Mouse (Mus musculus) neural tube, embryonic 14.5 days (tissue): Measurements from ENCODE around the gene Slc24a1. TPM values are rescaled to one million over a fixed set of nuclear protein-coding genes. Genes with fewer than 3 reads are reported as not detected.

Experiments
- ATAC-seq: fragments of 200-750 bp; cut with Nextera tagmentation; 2 replicates; pipeline ENCODE4 v1.8.0; 2017; ENCODE audit warnings: low read depth, mild to moderate bottlenecking, moderate TSS enrichment, moderate library complexity
- H3K27ac ChIP-seq: fragments of 300-500 bp; sonication (generic); 2 replicates; pipeline ENCODE4 v1.5.1; 2014; ENCODE audit warnings: low read depth, mild to moderate bottlenecking, control low read depth, low read length, moderate library complexity, mixed read lengths
- H3K27me3 ChIP-seq: fragments of 300-500 bp; sonication (generic); 2 replicates; pipeline ENCODE4 v1.6.1; 2014; ENCODE audit warnings: low read length; ENCODE audit not compliant: control insufficient read depth, insufficient read depth
- H3K36me3 ChIP-seq: fragments of 300-500 bp; sonication (generic); 2 replicates; pipeline ENCODE4 v1.6.1; 2014; ENCODE audit warnings: low read length, mixed read lengths; ENCODE audit not compliant: control insufficient read depth, insufficient read depth
- H3K4me1 ChIP-seq: fragments of 300-500 bp; sonication (generic); 2 replicates; pipeline ENCODE4 v1.6.1; 2014; ENCODE audit warnings: low read length; ENCODE audit not compliant: control insufficient read depth, insufficient read depth
- H3K4me2 ChIP-seq: fragments of 300-500 bp; sonication (generic); 2 replicates; pipeline ENCODE4 v1.6.1; 2014; ENCODE audit warnings: mild to moderate bottlenecking, low read depth, low read length, control low read depth
- H3K4me3 ChIP-seq: fragments of 300-500 bp; sonication (generic); 2 replicates; pipeline ENCODE4 v1.5.1; 2014; ENCODE audit warnings: low read depth, low read length, control low read depth, mixed read lengths
- H3K9ac ChIP-seq: fragments of 300-500 bp; sonication (generic); replicated peaks from 2 replicates; pipeline ENCODE4 v1.6.1; 2014; ENCODE audit warnings: low read depth, mild to moderate bottlenecking, control low read depth, low read length, mixed read lengths
- H3K9me3 ChIP-seq: fragments of 300-500 bp; sonication (generic); 2 replicates; pipeline ENCODE4 v1.6.1; 2016; ENCODE audit warnings: low read length; ENCODE audit not compliant: control insufficient read depth
- WGBS: fragments of 180-500 bp; shearing (Covaris S2); extraction: QIAGEN DNeasy Blood & Tissue Kit; methylation state at CpG from one replicate; pipeline ENCODE4 v1.1.7; 2014; 5-methylcytosine and 5-hydroxymethylcytosine counted together
- polyA plus RNA-seq: library from polyadenylated mRNA; unstranded; fragments of >200 nt; fragmentation: Nextera tagmentation; extraction: Ambion mirVana; gene quantifications from 2 replicates; pipeline ENCODE4 v1.2.1, GENCODE M21; 2014

The Slc24a1 gene
- polyA plus RNA-seq, 1 experiment from 2014 or later = 0.07 TPM

- 85% methylated on average over 11 of the region's 11 CpGs for WGBS
- no peaks in the 10 kb centered on the region for H3K9me3 ChIP-seq
- H3K9ac ChIP-seq = no peak overlapping the region
- no peak overlapping the region for H3K4me3 ChIP-seq
- H3K27ac ChIP-seq = no peak overlapping the region
- no peaks in the 10 kb centered on the region for H3K36me3 ChIP-seq
- no peak for ATAC-seq
- peaks cover 4% of the 10 kb centered on the region; the same call in 1 of the 2 replicates for H3K4me1 ChIP-seq
- H3K27me3 ChIP-seq = no peaks in the 10 kb centered on the region
- H3K4me2 ChIP-seq = no peak overlapping the region
These were observed 10.6 kb downstream of the Slc24a1 start for GRCm38 (mm10) chr9:64940731-64941346.

DNA sequence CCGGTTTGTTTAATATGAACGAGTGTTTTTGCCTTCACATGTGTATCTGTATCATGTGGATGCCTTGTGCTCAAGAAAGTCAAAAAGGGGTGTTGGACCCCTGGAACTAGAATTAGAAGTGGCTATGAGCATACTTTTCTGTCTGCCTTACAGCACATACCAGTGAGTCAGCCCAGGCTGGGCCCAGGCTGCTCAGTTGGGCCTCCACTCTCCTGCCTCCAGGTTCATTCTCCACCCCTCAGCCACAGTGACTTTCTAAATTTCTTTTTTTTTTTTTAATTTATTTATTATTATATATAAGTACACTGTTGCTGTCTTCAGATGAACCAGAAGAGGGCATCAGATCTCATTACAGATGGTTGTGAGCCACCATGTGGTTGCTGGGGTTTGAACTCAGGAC, 11.6 kb downstream of the Slc24a1 start:
- Histone ChIP-seq H3K27me3 (no peaks in the 10 kb centered on the region), H3K4me1 (peaks cover 4% of the 10 kb centered on the region; the same call in 1 of the 2 replicates), H3K27ac (no peak overlapping the region), H3K4me2 (no peak overlapping the region), H3K9me3 (no peaks in the 10 kb centered on the region), H3K9ac (no peak overlapping the region), H3K4me3 (no peak overlapping the region), H3K36me3 (no peaks in the 10 kb centered on the region)
- WGBS = 84% methylated on average over 2 of the region's 2 CpGs
- no peak for ATAC-seq

- no peak overlapping the region for H3K4me3 ChIP-seq
- H3K4me1 ChIP-seq = peaks cover 4% of the 10 kb centered on the region; the same call in 1 of the 2 replicates
- WGBS = 57% methylated on average over 4 of the region's 4 CpGs
- no peak overlapping the region for H3K27ac ChIP-seq
- no peaks in the 10 kb centered on the region for H3K27me3 ChIP-seq
- H3K9ac ChIP-seq = no peak overlapping the region
- no peak for ATAC-seq
- no peaks in the 10 kb centered on the region for H3K9me3 ChIP-seq
- no peaks in the 10 kb centered on the region for H3K36me3 ChIP-seq
- H3K4me2 ChIP-seq = no peak overlapping the region
These were observed 12.1 kb downstream of the Slc24a1 start for GRCm38 (mm10) chr9:64939281-64939680.

DNA sequence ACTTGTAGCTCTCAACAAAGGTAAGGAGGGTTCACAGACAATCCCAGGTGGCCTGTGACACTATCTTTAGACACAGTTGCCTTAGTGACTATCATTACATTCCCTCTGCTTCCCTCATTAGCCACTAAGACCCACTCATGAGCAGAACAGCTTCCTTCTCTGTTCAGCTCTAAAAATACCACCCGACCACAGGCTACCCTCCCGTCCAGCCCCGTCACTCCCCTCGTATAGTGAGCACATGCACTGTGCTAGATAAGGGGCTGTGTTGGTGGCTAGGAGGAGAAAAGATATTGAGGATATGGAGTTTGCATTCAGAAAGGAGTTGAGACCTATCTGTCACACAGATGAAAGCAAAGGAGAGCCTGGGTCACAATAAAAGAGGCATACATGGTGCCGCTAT, 12.9 kb downstream of the Slc24a1 start:
- no peak for ATAC-seq
- no peak overlapping the region for H3K9ac ChIP-seq
- H3K27me3 ChIP-seq = no peaks in the 10 kb centered on the region
- H3K27ac ChIP-seq = no peak overlapping the region
- H3K4me1 ChIP-seq = no peaks in the 10 kb centered on the region
- 76% methylated on average over 5 of the region's 5 CpGs for WGBS
- H3K4me3 ChIP-seq = no peak overlapping the region
- H3K36me3 ChIP-seq = no peaks in the 10 kb centered on the region
- H3K9me3 ChIP-seq = no peaks in the 10 kb centered on the region
- H3K4me2 ChIP-seq = no peak overlapping the region

GRCm38 (mm10) chr9:64937491-64937890, 13.9 kb downstream of the Slc24a1 start:
- H3K4me3 ChIP-seq = no peak overlapping the region
- ATAC-seq = no peak
- H3K4me2 ChIP-seq = no peak overlapping the region
- 62% methylated on average over 5 of the region's 5 CpGs for WGBS
- no peaks in the 10 kb centered on the region for H3K27me3 ChIP-seq
- no peak overlapping the region for H3K27ac ChIP-seq
- no peaks in the 10 kb centered on the region for H3K4me1 ChIP-seq
- H3K36me3 ChIP-seq = no peaks in the 10 kb centered on the region
- no peak overlapping the region for H3K9ac ChIP-seq
- no peaks in the 10 kb centered on the region for H3K9me3 ChIP-seq

DNA sequence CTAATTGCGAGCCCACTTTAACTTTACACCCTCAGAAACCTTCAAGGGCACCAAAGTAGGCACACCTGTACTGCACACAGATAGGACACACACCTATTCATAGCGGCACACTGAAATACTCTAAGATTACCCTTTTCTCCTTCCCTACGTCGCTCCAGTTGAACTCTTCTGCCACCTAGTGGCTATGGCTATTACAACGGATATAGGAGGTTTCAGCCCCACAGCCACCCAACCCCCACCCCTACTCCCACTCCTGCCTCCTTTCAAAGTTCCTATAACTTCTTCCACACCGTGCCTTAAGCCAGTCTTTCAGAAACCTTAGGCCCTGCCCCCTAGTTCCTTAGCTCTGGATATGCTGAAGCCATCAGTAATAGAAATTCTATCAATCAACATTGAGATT, 14.9 kb downstream of the Slc24a1 start:
- 5% methylated on average over 6 of the region's 6 CpGs for WGBS
- Histone ChIP-seq H3K4me1 (no peaks in the 10 kb centered on the region), H3K4me3 (no peak overlapping the region), H3K9ac (no peak overlapping the region), H3K27ac (no peak overlapping the region), H3K27me3 (no peaks in the 10 kb centered on the region), H3K9me3 (no peaks in the 10 kb centered on the region), H3K36me3 (no peaks in the 10 kb centered on the region), H3K4me2 (no peak overlapping the region)
- no peak for ATAC-seq

- WGBS = 64% methylated on average over 15 of the region's 15 CpGs
- no peaks in the 10 kb centered on the region for H3K27me3 ChIP-seq
- no peak overlapping the region for H3K9ac ChIP-seq
These were observed 17.2 kb downstream of the Slc24a1 start for GRCm38 (mm10) chr9:64934015-64934754.

GRCm38 (mm10) chr9:64931751-64932610, 19.4 kb downstream of the Slc24a1 start:
- Histone ChIP-seq H3K9ac (no peak overlapping the region), H3K27me3 (no peaks in the 10 kb centered on the region), H3K36me3 (no peaks in the 10 kb centered on the region), H3K4me1 (no peaks in the 10 kb centered on the region), H3K4me3 (no peak overlapping the region), H3K27ac (no peak overlapping the region), H3K9me3 (no peaks in the 10 kb centered on the region), H3K4me2 (no peak overlapping the region)
- no peak for ATAC-seq
- WGBS = 83% methylated on average over 7 of the region's 7 CpGs

More at GRCm38 (mm10) chr9:64934015-64934754, 17.2 kb downstream of the Slc24a1 start:
- no peak overlapping the region for H3K4me2 ChIP-seq
- no peak overlapping the region for H3K27ac ChIP-seq
- H3K9me3 ChIP-seq = no peaks in the 10 kb centered on the region
- no peaks in the 10 kb centered on the region for H3K4me1 ChIP-seq
- H3K4me3 ChIP-seq = no peak overlapping the region
- no peak for ATAC-seq
- no peaks in the 10 kb centered on the region for H3K36me3 ChIP-seq

DNA sequence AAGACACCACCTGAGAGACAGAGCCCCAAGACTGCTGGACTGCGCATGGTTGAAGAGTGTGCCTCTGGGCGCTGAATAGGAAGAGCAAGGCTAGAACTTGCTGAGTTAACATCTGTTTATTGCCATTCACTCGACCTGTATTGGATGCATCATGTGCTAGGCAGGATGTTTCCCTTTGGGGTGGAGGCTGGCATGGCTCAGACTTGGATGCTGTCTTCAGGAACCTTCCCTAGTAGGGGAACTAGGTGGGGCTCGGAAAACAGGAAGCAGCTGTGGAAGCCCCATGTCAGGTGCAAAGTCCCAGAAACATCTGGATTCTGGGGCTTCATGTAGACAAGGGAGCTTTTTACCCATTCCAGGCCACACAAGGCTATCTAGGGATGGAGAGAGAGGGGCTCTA, 21.2 kb downstream of the Slc24a1 start:
- Histone ChIP-seq H3K4me1 (no peaks in the 10 kb centered on the region), H3K4me2 (no peak overlapping the region), H3K36me3 (no peaks in the 10 kb centered on the region), H3K9me3 (no peaks in the 10 kb centered on the region), H3K4me3 (no peak overlapping the region), H3K9ac (no peak overlapping the region), H3K27me3 (no peaks in the 10 kb centered on the region), H3K27ac (no peak overlapping the region)
- no peak for ATAC-seq
- WGBS = 81% methylated on average over 4 of the region's 4 CpGs
